Mouse (Mus musculus) forebrain, postnatal 0 days (tissue): ENCODE results near the gene Znhit6. TPM values are rescaled to one million over a fixed set of nuclear protein-coding genes. Genes with fewer than 3 reads are reported as not detected.
A peak's percentile ranks its signal among the peaks of the same experiment; 100 is the strongest.

Experiments
- ATAC-seq: fragments of 200-750 bp; cut with Nextera tagmentation; 2 replicates; pipeline ENCODE4 v1.8.0; 2017; ENCODE audit warnings: mild to moderate bottlenecking, moderate library complexity
- DNase-seq: peaks from one replicate; pipeline ENCODE4 v3.0.0-alpha.2; 2015
- H3K27ac ChIP-seq: fragments of 300-500 bp; sonication (generic); 2 replicates; pipeline ENCODE4 v1.5.1; 2014; ENCODE audit warnings: low read depth, mild to moderate bottlenecking, antibody characterized with exemption, low read length, moderate library complexity, mixed read lengths
- H3K27me3 ChIP-seq: fragments of 300-500 bp; sonication (generic); 2 replicates; pipeline ENCODE4 v1.6.1; 2014; ENCODE audit warnings: mild to moderate bottlenecking, low read length, mixed read lengths; ENCODE audit not compliant: insufficient read depth
- H3K36me3 ChIP-seq: fragments of 300-500 bp; sonication (generic); 2 replicates; pipeline ENCODE4 v1.6.1; 2014; ENCODE audit warnings: mild to moderate bottlenecking, moderate library complexity; ENCODE audit not compliant: insufficient read depth
- H3K4me1 ChIP-seq: fragments of 300-500 bp; sonication (generic); 2 replicates; pipeline ENCODE4 v1.6.1; 2014; ENCODE audit warnings: antibody characterized with exemption; ENCODE audit not compliant: insufficient read depth
- H3K4me2 ChIP-seq: fragments of 300-500 bp; sonication (generic); 2 replicates; pipeline ENCODE4 v1.6.1; 2014; ENCODE audit warnings: low read depth, mild to moderate bottlenecking, moderate library complexity
- H3K4me3 ChIP-seq: fragments of 300-500 bp; sonication (generic); 2 replicates; pipeline ENCODE4 v1.5.1; 2014; ENCODE audit warnings: low read depth, low read length, mixed read lengths
- H3K9ac ChIP-seq: fragments of 300-500 bp; sonication (generic); 2 replicates; pipeline ENCODE4 v1.6.1; 2014; ENCODE audit warnings: mild to moderate bottlenecking
- H3K9me3 ChIP-seq: fragments of 300-500 bp; sonication (generic); 2 replicates; pipeline ENCODE4 v1.6.1; 2016; ENCODE audit warnings: low read length
- CTCF ChIP-seq: sonication (generic); IDR thresholded peaks from 2 replicates; pipeline ENCODE4 v1.5.1; 2016; ENCODE audit warnings: antibody characterized with exemption, control low read depth, low read depth
- WGBS: fragments of 180-500 bp; shearing (Covaris S2); extraction: QIAGEN DNeasy Blood & Tissue Kit; methylation state at CpG from one replicate; pipeline ENCODE4 v1.1.7; 2014; 5-methylcytosine and 5-hydroxymethylcytosine counted together
- polyA plus RNA-seq: library from polyadenylated mRNA; unstranded; fragments of >200 nt; fragmentation: Nextera tagmentation; extraction: Ambion mirVana; gene quantifications from 2 replicates; pipeline ENCODE4 v1.2.1, GENCODE M21; 2015
- total RNA-seq: library from RNA; depleted of rRNA; stranded (reverse); fragments of >200 nt; gene quantifications from 2 replicates; pipeline ENCODE4 v1.2.3, GENCODE M21; 2014

Gene Znhit6
- total and polyA plus RNA-seq, 2 experiments from 2014 or later: 15.8 to 32.6 TPM

DNA sequence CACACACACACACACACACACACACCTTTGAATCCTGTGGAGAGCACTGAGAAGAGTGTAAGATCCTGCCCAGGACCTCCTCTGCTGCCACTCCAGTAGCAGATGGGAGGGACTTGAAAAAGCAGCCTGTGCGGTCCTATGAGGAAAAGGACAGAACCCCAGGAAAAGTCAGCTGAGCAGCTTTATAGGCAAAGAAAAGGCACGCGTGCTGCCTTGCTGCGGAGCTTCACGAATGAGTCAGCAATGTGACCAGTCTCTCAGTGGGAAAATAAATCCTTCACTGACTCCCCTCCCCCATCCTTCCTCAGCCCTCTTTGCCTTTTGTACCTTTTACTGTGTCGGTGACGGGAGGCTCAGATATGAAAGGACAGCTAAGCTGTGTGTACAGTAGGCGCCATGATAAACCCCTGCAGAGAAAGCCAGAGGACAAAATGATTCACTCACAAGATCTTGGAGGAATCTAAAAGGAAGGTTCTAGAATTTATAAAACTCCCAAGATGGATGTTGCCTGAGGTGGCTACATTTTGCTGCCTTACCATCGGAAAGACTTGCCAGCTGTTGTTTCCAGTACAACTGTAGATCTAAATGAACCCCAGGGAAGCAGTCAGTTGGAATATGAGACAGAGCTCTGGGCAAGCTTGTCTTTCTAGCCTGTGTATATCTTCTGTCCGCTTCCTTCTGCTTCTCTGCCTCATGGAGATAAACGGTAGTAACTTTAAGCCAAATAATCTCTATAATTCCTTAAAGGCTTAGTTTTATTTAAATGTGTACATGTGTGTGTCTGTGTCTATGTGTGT lies 26.6 kb downstream of the Znhit6 start:
- no peak for DNase-seq
- Histone ChIP-seq H3K9ac (no peak overlapping the region), H3K27me3 (no peaks in the 10 kb centered on the region), H3K4me1 (no peaks in the 10 kb centered on the region), H3K27ac (no peak overlapping the region), H3K4me3 (no peak overlapping the region), H3K9me3 (no peaks in the 10 kb centered on the region), H3K4me2 (no peak overlapping the region), H3K36me3 (peaks cover 52% of the 10 kb centered on the region)
- TF ChIP-seq CTCF: no peak
- WGBS: 68% methylated on average over 11 of the region's 11 CpGs
- ATAC-seq: no peak

- Histone ChIP-seq H3K4me2 (no peak overlapping the region), H3K36me3 (peaks cover 33% of the 10 kb centered on the region), H3K9me3 (no peaks in the 10 kb centered on the region), H3K4me3 (no peak overlapping the region), H3K4me1 (no peaks in the 10 kb centered on the region), H3K27me3 (no peaks in the 10 kb centered on the region), H3K27ac (no peak overlapping the region), H3K9ac (no peak overlapping the region)
- no peak for ATAC-seq
- 90% methylated on average over 5 of the region's 5 CpGs for WGBS
- no peak for TF ChIP-seq CTCF
- no peak for DNase-seq
These were observed 29.6 kb downstream of the Znhit6 start for GRCm38 (mm10) chr3:145605437-145606123.

DNA sequence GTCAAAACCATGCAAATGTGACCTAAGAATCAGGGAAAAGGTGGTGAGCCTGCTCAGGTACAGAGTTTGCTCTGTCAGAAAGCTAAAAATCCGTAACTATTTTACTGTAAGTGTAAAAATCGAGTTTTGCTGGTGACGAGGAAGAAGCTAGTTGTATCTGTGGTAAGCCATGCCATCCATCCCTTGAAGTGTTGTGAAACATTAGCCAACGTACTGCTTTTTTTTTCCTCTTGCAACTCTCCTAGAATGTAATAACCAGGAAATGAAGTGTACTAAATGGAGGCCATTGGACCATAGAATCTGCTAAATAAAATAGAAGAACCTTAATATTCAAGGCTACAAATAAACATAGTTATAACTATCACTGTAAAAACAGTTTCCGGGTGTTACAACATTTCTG lies 32.3 kb downstream of the Znhit6 start:
- no peak for ATAC-seq
- H3K4me3 ChIP-seq: no peak overlapping the region
- no peak overlapping the region for H3K9ac ChIP-seq
- TF ChIP-seq CTCF: no peak
- DNase-seq: no peak
- no peaks in the 10 kb centered on the region for H3K4me1 ChIP-seq
- WGBS: 92% methylated on average over 5 of the region's 5 CpGs
- no peaks in the 10 kb centered on the region for H3K9me3 ChIP-seq
- H3K4me2 ChIP-seq: no peak overlapping the region
- no peaks in the 10 kb centered on the region for H3K27me3 ChIP-seq
- H3K36me3 ChIP-seq: peaks cover 33% of the 10 kb centered on the region
- no peak overlapping the region for H3K27ac ChIP-seq

GRCm38 (mm10) chr3:145612662-145613061 lies 36.7 kb downstream of the Znhit6 start:
- ATAC-seq (peak; percentile 36; the same call in 1 of the 2 replicates), DNase-seq (peak; percentile 67)

DNA sequence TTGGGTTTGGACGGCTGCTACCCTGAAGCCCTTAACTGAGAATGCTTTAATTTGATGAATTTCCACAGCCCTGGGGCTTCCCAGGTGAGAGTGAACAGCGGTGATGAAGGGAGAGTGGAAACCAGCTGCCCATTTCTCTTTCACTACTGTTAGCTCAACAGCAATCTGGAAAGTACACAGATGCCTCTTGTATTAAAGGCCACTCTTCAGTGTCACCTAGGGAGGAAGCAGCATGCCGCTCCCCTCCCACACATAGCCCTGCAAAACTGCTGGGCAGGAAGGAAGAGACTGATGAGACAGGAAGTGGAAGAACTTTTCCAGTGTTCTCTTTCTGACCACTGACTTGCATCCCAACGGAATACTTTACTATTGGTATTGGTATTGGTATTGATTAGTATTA lies 37.2 kb downstream of the Znhit6 start:
- Histone ChIP-seq H3K9ac (no peak overlapping the region), H3K36me3 (no peaks in the 10 kb centered on the region), H3K27me3 (no peaks in the 10 kb centered on the region; the same call in 1 of the 2 replicates), H3K4me3 (no peak overlapping the region), H3K9me3 (no peaks in the 10 kb centered on the region), H3K4me2 (no peak overlapping the region), H3K27ac (no peak overlapping the region), H3K4me1 (no peaks in the 10 kb centered on the region)
- ATAC-seq (no peak), DNase-seq (no peak)
- TF ChIP-seq CTCF: no peak
- 91% methylated on average over 4 of the region's 4 CpGs for WGBS

More at GRCm38 (mm10) chr3:145612662-145613061, 36.7 kb downstream of the Znhit6 start:
- Histone ChIP-seq H3K27ac (no peak overlapping the region), H3K4me1 (no peaks in the 10 kb centered on the region), H3K36me3 (no peaks in the 10 kb centered on the region), H3K9ac (no peak overlapping the region), H3K9me3 (no peaks in the 10 kb centered on the region), H3K4me3 (no peak overlapping the region), H3K4me2 (no peak overlapping the region), H3K27me3 (no peaks in the 10 kb centered on the region; the same call in 1 of the 2 replicates)
- TF ChIP-seq CTCF: peak; percentile 84
- 7% methylated on average over 4 of the region's 4 CpGs for WGBS

DNA sequence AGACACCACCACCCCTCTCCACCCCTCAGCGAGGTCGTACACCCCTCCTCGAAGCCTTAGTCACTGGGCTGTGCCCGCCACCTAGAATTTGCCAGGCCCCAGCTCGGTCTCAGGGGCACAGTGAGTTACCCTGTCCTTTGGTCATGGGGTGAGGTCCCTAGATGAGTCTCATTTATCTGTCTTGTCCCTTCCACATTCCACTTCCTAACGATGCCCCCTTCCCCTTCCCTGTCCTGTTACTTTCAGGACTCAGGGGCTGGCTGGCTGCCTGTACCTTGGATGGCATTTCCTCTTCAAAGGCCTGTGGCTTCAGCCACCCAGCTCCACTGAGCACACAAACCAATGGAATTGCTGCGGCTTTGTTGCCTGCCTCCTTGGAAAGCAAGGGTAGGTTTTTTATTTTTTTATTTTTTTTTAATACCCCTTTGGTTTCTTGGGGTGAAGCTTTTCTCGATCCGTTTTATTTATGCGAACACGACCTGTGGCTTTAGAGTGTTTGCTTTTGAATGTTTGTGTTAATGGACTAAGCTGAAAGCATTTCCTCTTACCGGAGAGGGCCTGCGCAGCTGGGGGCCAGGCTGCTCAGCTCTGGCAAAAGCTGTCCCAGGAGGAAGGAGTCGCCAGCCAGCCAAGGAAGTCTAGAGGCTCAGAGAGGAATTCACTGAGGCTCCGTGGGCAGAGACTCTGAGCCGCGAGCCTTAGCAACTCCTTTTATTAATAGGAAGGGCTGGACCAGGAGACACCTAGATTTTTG lies 38.5 kb downstream of the Znhit6 start:
- H3K4me2 ChIP-seq: no peak overlapping the region
- no peaks in the 10 kb centered on the region; the same call in 1 of the 2 replicates for H3K27me3 ChIP-seq
- peak; percentile 50 for ATAC-seq
- no peak overlapping the region for H3K27ac ChIP-seq
- H3K4me1 ChIP-seq: no peaks in the 10 kb centered on the region
- WGBS: 20% methylated on average over 17 of the region's 17 CpGs
- H3K36me3 ChIP-seq: no peaks in the 10 kb centered on the region
- no peaks in the 10 kb centered on the region for H3K9me3 ChIP-seq
- H3K9ac ChIP-seq: no peak overlapping the region
- TF ChIP-seq CTCF: no peak
- DNase-seq: no peak
- no peak overlapping the region for H3K4me3 ChIP-seq
